Mouse (Mus musculus): ENCODE measurements at regions not wholly inside any gene's neighbourhood (a gene's known extent, or its start where the extent isn't known, plus 50 kb on each side); places are given as distances from the start of the nearest gene placed in this dataset.

DNA sequence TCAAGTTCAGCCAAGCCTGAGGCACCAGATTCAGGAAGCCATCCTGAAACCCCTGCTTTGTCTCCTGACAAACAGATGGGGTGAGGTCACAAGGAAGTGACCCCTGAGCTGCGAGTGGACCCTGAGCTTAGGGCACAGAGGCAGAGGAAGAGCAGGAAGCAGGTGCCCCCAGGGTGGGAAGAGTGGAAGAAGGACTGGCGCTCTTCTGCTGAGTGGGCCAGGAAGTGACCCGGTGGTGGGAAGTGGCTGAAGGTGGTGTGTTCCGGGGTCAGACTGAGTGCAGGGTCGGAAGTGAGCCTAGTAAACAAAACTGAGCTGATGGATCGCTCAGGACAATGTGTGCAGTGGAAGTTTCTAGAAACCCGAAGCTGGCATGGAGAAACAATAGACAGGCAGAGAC, 57.2 kb upstream of the Unc5b start:
- DNase-seq = peak; percentile 49

DNA sequence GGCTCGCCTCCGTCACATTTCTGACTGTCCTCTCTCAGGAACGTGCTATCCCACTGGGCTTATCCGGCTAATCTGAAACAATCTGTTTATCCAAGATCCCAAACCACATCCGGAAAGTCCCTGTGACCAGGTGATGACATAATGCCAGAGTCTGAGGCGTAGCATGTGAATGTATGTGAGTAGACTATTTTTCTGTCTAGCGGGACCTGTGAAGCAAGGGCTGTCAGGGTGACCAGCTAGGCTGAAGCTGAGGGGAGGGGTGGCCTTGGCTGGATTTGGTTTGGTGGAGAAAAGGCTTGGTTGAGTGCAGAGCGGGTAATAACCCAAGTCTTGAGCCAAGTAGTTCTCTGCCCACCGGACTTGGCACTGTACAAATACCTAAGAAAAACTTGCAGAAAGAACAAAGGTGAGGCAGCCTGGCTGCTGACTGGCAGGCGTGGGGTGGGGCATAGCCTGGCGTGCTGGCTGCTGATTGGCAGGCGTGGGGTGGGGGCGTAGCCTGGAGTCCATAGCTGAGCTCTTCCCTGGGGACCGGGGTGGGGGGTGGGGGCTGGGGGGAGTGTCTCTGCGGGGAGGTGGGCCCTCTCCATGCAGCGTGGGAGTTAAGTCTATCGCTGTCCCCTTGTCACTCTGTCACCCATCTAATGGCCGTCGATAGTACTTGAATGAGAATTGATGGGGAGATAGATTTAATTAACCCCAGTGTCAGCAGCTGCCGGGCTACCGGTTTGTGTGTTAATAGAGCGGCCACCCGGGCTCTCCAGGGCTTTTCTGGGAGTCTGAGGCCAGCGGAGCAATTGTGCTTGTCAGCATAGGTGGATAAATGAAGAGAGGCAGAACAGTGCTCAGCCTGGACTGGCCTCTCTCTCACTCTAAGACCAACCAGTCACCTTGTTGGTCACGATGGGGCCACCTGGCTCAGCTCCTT, 54.2 kb upstream of the Unc5b start:
- DNase-seq = no peak

DNA sequence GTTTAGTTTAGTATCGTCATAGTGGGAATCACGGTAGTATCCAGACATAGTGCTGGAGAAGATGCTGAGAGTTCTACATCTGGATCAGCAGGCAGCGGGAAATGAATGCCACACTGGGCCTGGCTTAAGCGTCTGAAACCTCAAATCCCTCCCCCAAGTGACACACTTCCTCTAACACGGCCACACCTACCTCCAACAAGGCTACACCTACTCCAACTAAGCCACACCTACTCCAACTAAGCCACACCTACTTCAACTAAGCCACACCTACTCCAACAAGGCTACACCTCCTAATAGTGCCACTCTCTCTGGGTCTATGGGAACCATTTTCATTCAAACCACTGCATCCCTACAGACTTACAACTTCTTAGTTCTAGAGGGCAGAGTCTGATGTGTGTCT, 53.4 kb upstream of the Unc5b start:
- no peak for DNase-seq

Small RNAs in the stretch of these regions (microRNA-seq; reads per million reads assigned to microRNA genes)
- gene Mir466j (0 reads per million in 2 experiments), gene Mir6408 (0 reads per million in 2 experiments)
